Mouse (Mus musculus): ENCODE results near the gene Fam217b. TPM values are rescaled to one million over a fixed set of nuclear protein-coding genes. Genes with fewer than 3 reads are reported as not detected.

Fam217b gene
- polyA plus RNA-seq, 1 experiment from 2014 or later = 3.7 TPM

DNA sequence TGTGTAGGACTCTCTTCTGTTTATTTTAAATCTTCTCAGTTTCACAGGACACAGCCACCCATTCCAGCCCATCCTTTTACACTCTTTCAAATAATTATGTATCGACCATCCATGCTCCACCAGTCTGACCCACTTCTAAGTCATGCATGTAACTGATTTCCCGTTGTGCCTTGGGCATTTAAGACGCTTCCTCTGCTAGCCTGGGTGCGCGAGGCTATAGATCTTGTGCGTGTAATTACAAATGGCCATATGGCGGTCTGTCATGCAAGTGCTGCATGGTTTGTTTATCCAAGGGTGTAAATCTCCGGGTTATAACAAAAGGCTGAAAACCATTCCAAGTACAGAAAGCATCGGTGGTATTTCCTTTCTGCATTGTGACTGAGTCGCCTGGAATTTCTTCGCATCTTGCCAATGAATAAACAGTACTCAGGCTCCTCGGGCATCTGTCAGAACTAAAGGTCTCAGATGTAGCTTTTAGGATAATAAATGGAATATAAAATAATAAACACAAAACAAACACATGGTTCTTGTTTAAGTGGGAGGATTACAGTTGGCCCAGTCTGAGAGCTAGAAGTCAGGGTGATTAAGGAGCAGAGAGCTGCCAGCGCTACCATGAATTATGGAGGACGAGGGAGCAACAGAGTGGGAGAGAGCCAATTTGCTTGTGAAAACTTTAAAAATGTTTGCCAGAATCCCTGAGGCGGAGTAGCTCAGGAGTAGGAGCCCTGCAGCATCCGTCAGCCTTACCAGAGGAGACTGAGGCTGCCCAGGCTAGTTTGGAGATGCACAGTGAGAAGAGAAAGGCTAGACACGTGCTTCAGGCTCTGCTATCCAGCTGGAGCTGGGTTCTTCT lies 40.6 kb downstream of the Fam217b start:
- DNase-seq (ENCODE audit: low spot score) (no peak), ATAC-seq (replicated peaks; ENCODE audit: low FRiP score) (no peak; the same call in 1 of the 2 replicates)
- Histone ChIP-seq H3K9ac (ENCODE audit: low read depth, low read length) (no peak overlapping the region), H3K4me1 (replicated peaks; ENCODE audit: control insufficient read depth, insufficient read depth, low read length) (no peaks in the 10 kb centered on the region), H3K36me3 (ENCODE audit: control insufficient read depth, insufficient read depth, low read length) (no peaks in the 10 kb centered on the region), H3K9me3 (ENCODE audit: control insufficient read depth, low read length) (no peaks in the 10 kb centered on the region), H3K4me2 (no peak overlapping the region), H3K27ac (ENCODE audit: low read depth, low read length) (peak overlapping the region; percentile 52), H3K4me3 (ENCODE audit: low read depth, low read length) (no peak overlapping the region), H3K27me3 (replicated peaks; ENCODE audit: control insufficient read depth, insufficient read depth, low read length) (no peaks in the 10 kb centered on the region)
- WGBS = 54% methylated on average over 17 of the region's 17 CpGs

DNA sequence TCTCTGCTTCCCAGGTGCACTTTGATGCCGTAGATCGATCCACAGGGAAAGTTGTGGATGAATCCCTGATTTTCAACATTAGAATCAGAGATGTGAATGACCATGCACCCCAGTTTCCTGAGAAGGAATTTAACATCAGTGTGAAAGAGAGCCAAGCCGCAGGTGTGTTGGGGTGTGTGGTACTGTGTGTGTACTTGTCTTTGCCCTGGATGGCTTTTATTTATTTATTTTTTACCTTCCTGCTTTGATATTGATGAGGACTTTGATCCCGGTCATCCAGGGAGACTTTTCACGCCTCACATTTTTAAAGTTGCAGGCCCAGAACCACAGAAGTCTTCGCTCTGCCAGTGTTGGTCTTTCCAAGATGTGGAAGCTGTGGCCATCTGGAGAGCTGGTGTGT lies 43.1 kb downstream of the Fam217b start:
- H3K4me1 ChIP-seq (replicated peaks; ENCODE audit: control insufficient read depth, insufficient read depth, low read length) = no peaks in the 10 kb centered on the region
- H3K4me2 ChIP-seq = no peak overlapping the region
- H3K27ac ChIP-seq (ENCODE audit: low read depth, low read length) = no peak overlapping the region
- H3K36me3 ChIP-seq (ENCODE audit: control insufficient read depth, insufficient read depth, low read length) = no peaks in the 10 kb centered on the region
- no peaks in the 10 kb centered on the region for H3K9me3 ChIP-seq (ENCODE audit: control insufficient read depth, low read length)
- DNase-seq (ENCODE audit: low spot score) (no peak), ATAC-seq (replicated peaks; ENCODE audit: low FRiP score) (no peak)
- no peaks in the 10 kb centered on the region for H3K27me3 ChIP-seq (replicated peaks; ENCODE audit: control insufficient read depth, insufficient read depth, low read length)
- WGBS = 82% methylated on average over 6 of the region's 6 CpGs
- no peak overlapping the region for H3K4me3 ChIP-seq (ENCODE audit: low read depth, low read length)
- no peak overlapping the region for H3K9ac ChIP-seq (ENCODE audit: low read depth, low read length)

DNA sequence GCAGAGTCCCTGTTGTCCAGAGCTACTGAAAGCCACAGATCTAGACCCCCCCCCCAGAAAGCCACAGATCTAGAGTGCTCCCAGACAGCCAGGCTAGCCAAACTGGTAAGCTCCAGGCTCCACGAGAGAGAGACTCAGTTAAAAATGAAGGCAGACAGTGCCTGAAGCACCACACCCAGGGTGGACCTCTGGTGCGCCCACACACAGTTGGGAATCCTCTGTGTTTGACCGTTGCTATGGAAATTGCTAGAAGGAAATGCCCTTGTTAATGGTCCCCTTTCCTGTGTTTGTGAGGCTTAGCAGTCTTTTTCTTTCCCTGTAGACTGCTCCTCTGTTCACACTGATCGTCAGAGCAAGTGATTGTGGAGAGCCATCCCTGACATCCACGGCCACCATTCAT lies 46.0 kb downstream of the Fam217b start:
- DNase-seq (ENCODE audit: low spot score) = no peak

DNA sequence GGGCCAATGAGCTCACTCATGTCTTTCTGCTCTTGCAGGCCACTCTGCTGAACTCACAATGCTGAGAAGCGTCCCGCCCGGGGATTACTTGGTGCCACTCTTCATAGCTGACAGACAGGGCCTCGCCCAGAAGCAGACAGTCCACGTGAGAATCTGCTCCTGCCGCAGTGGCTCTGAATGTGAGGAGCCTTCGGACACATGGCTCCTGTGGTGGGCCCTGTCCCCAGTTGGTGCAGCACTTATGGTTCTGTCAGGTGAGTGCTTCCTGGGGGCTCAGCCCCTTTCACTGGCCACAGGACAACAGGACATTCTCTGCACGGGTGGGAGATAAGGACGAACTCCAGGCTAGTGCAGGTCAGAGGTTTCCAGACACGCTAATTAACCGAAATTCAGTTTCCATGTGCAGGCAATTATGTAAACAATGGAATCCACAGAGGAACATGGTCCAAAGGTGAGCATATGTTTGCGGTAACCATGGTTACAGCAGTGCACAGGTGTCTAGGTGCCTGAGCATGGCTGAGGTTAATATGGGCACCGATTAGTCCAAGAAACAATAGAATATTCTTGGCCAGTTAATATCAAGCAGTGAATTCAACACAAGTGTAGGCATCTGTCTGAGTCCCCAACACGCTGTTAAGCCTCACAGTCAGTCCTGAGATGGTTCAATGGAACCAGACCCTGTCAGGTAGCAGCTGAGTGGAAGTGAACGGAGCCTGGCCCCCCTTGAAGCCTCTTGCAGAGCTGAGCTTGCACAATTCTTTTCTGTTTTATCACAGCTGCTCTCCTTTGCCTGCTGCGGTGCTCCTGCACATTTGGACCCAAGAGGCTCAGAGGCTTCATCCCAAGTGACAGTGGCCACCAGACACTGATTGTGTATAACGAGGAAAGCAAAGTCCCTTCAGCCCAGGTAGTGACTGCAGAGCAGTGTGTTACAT lies 57.5 kb downstream of the Fam217b start:
- H3K9ac ChIP-seq (ENCODE audit: low read depth, low read length) = no peak overlapping the region
- ATAC-seq (replicated peaks; ENCODE audit: low FRiP score) = 0 out of 2 replicates have a peak, but pooled peaks have one; percentile 35
- H3K27ac ChIP-seq (ENCODE audit: low read depth, low read length) = no peak overlapping the region
- no peak overlapping the region for H3K4me3 ChIP-seq (ENCODE audit: low read depth, low read length)
- WGBS = 70% methylated on average over 17 of the region's 17 CpGs
- H3K9me3 ChIP-seq (ENCODE audit: control insufficient read depth, low read length) = no peaks in the 10 kb centered on the region
- no peaks in the 10 kb centered on the region for H3K27me3 ChIP-seq (replicated peaks; ENCODE audit: control insufficient read depth, insufficient read depth, low read length)
- no peak overlapping the region for H3K4me2 ChIP-seq
- H3K4me1 ChIP-seq (replicated peaks; ENCODE audit: control insufficient read depth, insufficient read depth, low read length) = 0 out of 2 replicates have a peak, but pooled peaks cover 3% of the 10 kb centered on the region
- H3K36me3 ChIP-seq (ENCODE audit: control insufficient read depth, insufficient read depth, low read length) = no peaks in the 10 kb centered on the region
- DNase-seq (ENCODE audit: low spot score) = no peak

More for the DNA sequence above, 46.0 kb downstream of the Fam217b start:
- Histone ChIP-seq H3K9me3 (ENCODE audit: control insufficient read depth, low read length) (no peaks in the 10 kb centered on the region), H3K27ac (ENCODE audit: low read depth, low read length) (no peak overlapping the region), H3K4me3 (ENCODE audit: low read depth, low read length) (no peak overlapping the region), H3K4me1 (replicated peaks; ENCODE audit: control insufficient read depth, insufficient read depth, low read length) (no peaks in the 10 kb centered on the region), H3K4me2 (no peak overlapping the region), H3K9ac (ENCODE audit: low read depth, low read length) (no peak overlapping the region), H3K36me3 (ENCODE audit: control insufficient read depth, insufficient read depth, low read length) (no peaks in the 10 kb centered on the region), H3K27me3 (replicated peaks; ENCODE audit: control insufficient read depth, insufficient read depth, low read length) (no peaks in the 10 kb centered on the region)
- no peak for ATAC-seq (replicated peaks; ENCODE audit: low FRiP score)
- 63% methylated on average over 5 of the region's 5 CpGs for WGBS

DNA sequence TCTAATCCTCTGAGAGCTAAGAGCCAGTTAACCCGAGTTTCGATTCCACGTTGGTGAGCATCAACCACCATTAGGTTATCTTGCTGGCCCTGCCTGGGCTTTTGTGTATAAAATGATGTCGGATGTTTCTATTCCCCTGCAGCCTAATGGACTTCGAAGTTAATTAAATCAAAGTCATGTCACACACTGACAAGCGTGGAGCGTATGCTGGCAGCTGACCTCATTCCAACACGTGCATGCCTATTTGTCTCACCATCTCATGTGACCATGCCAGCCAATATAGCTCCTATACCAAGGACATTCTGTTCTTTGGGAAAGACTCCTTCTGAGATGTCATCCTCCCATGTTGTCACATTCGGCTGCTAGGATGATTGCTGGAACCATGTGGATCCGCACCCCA lies 59.6 kb downstream of the Fam217b start:
- 76% methylated on average over 10 of the region's 10 CpGs for WGBS
- Histone ChIP-seq H3K4me2 (no peak overlapping the region), H3K36me3 (ENCODE audit: control insufficient read depth, insufficient read depth, low read length) (no peaks in the 10 kb centered on the region), H3K4me1 (replicated peaks; ENCODE audit: control insufficient read depth, insufficient read depth, low read length) (0 out of 2 replicates have a peak, but pooled peaks cover 3% of the 10 kb centered on the region), H3K9ac (ENCODE audit: low read depth, low read length) (no peak overlapping the region), H3K9me3 (ENCODE audit: control insufficient read depth, low read length) (no peaks in the 10 kb centered on the region), H3K27me3 (replicated peaks; ENCODE audit: control insufficient read depth, insufficient read depth, low read length) (no peaks in the 10 kb centered on the region), H3K4me3 (ENCODE audit: low read depth, low read length) (no peak overlapping the region), H3K27ac (ENCODE audit: low read depth, low read length) (no peak overlapping the region)
- DNase-seq (ENCODE audit: low spot score) (no peak), ATAC-seq (replicated peaks; ENCODE audit: low FRiP score) (no peak)

Other genes with a start within 250 kb of the Fam217b start
- gene Sycp2, start 6.8 kb upstream of the Fam217b start, polyA plus RNA-seq (2014; fragmentation: Nextera tagmentation; extraction: Ambion mirVana) = 0.08 TPM in 1 of 2 replicates, not detected in the other
- 2.0 and 3.0 TPM in 2 replicates for gene Ppp1r3d, start 52 bp upstream of the Fam217b start, polyA plus RNA-seq (2014; fragmentation: Nextera tagmentation; extraction: Ambion mirVana)
- 0.08 TPM in 1 of 2 replicates, not detected in the other for gene Cdh26, start 16.0 kb downstream of the Fam217b start, polyA plus RNA-seq (2014; fragmentation: Nextera tagmentation; extraction: Ambion mirVana)